Mouse (Mus musculus) erythroblast, embryonic 14.5 days (primary cell): ENCODE measurements around the gene Vmn1r50. TPM values are rescaled to one million over a fixed set of nuclear protein-coding genes. Genes with fewer than 3 reads are reported as not detected.
"Not testable (repeated sequence)": the region's sequence is repeated elsewhere in the genome, so short reads cannot be mapped to it uniquely, and the experiment has no call there.

ENCODE experiments used
- H3K27me3 ChIP-seq: 2 replicates; pipeline ENCODE4 v1.6.1; 2012; ENCODE audit warnings: inconsistent platforms; ENCODE audit not compliant: control insufficient read depth
- H3K36me3 ChIP-seq: 2 replicates; pipeline ENCODE4 v1.6.1; 2012; ENCODE audit warnings: mild to moderate bottlenecking, inconsistent platforms; ENCODE audit not compliant: control insufficient read depth
- H3K4me1 ChIP-seq: 2 replicates; pipeline ENCODE4 v1.6.1; 2012; ENCODE audit warnings: inconsistent platforms; ENCODE audit not compliant: control insufficient read depth
- H3K4me3 ChIP-seq: replicated peaks from 2 replicates; pipeline ENCODE3; 2012; ENCODE audit warnings: moderate library complexity, mild to moderate bottlenecking, inconsistent platforms
- H3K9me3 ChIP-seq: 2 replicates; pipeline ENCODE4 v1.6.1; 2012; ENCODE audit warnings: low read length, inconsistent platforms, mixed read lengths; ENCODE audit not compliant: control insufficient read depth
- GATA1 ChIP-seq: IDR thresholded peaks from 2 replicates; pipeline ENCODE4 v1.6.1; 2012; ENCODE audit warnings: low read length, inconsistent platforms, mixed read lengths
- TAL1 ChIP-seq: IDR thresholded peaks from 3 replicates; pipeline ENCODE4 v1.6.1; 2012; ENCODE audit warnings: low read length, inconsistent platforms, mixed read lengths
- polyA plus RNA-seq: library from polyadenylated mRNA; stranded (reverse); fragments of >175 nt; gene quantifications from 2 replicates; pipeline ENCODE4 v1.2.3, GENCODE M21; 2012

Gene Vmn1r50
- not detected in 2 replicates for polyA plus RNA-seq

DNA sequence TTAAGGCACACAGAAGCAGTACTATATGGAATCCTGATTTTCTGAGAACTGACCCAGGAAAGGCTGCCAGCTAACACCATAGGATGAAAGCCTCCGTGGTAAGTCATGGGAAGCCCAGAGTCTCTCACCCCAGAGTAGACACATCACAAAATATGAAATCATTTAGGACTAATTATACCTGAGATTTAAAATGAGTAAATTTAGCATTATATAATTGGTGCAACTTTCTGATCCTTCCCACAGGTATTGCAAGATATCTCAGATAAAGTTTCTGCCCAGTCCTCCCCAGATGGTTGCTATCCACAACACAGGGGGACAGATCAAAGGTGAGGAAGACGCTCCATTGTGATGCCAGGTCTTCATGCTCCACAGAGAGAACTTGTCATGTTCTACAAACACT is at the start of gene Vmn1r50:
Vmn1r50 (plus strand) TSS at position 301 of the 400 bp plus-strand sequence.
- Histone ChIP-seq H3K9me3 (no peaks in the 10 kb centered on the region; the same call in 1 of the 2 replicates), H3K27me3 (no peaks in the 10 kb centered on the region), H3K4me1 (no peaks in the 10 kb centered on the region), H3K36me3 (no peaks in the 10 kb centered on the region), H3K4me3 (no peak within 1 kb of the TSS)
- no peak for TF ChIP-seq GATA1
- TF ChIP-seq TAL1: no peak

DNA sequence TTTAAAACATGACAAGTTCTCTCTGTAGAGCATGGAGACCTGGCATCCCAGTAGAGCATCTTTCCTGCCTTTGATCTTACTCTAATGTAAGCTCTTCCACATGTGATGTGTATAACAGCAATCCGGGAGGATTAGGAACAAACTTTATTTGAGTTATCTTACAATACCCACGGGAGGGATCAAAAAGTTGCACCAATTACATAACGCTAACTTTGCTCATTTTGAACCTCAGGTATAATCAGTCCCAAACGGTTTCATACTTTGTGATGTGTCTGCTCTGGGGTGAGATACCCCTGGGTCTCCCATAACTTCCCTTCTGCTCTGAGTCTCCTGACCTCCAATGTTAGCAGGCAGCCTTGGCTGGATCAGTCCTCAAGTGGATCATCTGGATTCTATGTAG is 22.8 kb upstream of the Vmn1r50 start, which contains the start of gene Vmn1r49:
Vmn1r49 (minus strand) TSS at position 101 of the 400 bp plus-strand sequence.
- Histone ChIP-seq H3K4me3 (no peak within 1 kb of the TSS), H3K36me3 (no peaks in the 10 kb centered on the region), H3K27me3 (no peaks in the 10 kb centered on the region), H3K4me1 (no peaks in the 10 kb centered on the region), H3K9me3 (peaks cover 11% of the 10 kb centered on the region)
- TF ChIP-seq GATA1: no peak
- TF ChIP-seq TAL1: no peak

DNA sequence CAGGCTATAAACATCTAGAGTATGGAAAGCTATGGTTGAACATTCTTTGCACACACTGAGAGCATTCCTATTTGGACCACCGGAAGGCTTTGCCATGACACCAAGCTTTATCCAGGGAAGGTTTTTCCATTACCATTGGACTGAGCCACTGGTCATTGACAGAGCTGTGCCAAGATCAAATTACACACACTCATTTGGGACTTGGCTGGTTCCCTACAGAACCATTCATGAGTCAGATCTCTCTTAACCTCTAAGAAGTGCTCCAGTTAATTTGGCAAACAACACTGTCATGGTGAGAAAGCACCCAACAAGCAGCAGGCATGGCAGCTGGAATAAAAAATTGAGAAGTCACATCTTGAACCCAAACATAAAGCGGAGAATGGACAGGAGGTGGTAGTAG is 664 bp upstream of the Vmn1r50 start:
- Histone ChIP-seq H3K36me3 (no peaks in the 10 kb centered on the region), H3K4me3 (no peak overlapping the region), H3K27me3 (no peaks in the 10 kb centered on the region), H3K9me3 (peaks cover 2% of the 10 kb centered on the region; the same call in 1 of the 2 replicates), H3K4me1 (no peaks in the 10 kb centered on the region)
- TF ChIP-seq GATA1 (no peak), TAL1 (no peak)

DNA sequence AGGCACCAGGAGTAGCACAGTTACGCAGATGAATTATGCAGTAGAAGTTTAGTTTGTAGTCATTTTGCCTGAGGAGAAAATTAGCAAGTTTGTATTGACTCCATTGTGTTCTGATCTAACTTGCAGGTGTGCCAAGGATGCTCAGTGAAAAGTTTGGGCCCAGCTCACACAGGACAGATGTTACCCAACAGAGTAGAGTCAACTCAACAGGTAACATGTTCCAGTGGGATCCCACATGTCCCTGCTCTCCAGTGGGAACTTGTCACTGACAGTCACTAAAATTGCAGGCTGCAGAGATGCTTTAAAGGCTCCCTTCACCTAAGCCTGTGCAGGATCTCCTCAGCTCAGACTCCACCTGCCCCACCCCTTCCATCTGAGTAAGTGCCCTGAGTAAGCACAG is 21.1 kb downstream of the Vmn1r50 start, which contains the start of gene Vmn1r51:
Vmn1r51 (plus strand) TSS at position 301 of the 400 bp plus-strand sequence.
- not testable (repeated sequence) for H3K36me3 ChIP-seq, H3K9me3 ChIP-seq, H3K27me3 ChIP-seq, H3K4me1 ChIP-seq, H3K4me3 ChIP-seq

Other genes starting within 250 kb of the Vmn1r50 start
- gene Vmn1r42, start 225.0 kb upstream of the Vmn1r50 start, polyA plus RNA-seq: not detected in 2 replicates
- gene Vmn1r43, start 225.0 kb upstream of the Vmn1r50 start, polyA plus RNA-seq: under 0.01 TPM in 1 of 2 replicates, not detected in the other
- gene Vmn1r44, start 217.8 kb upstream of the Vmn1r50 start, polyA plus RNA-seq: not detected in 2 replicates
- not detected in 2 replicates for gene Vmn1r45, start 160.8 kb upstream of the Vmn1r50 start, polyA plus RNA-seq
- under 0.01 TPM in 1 of 2 replicates, not detected in the other for gene Vmn1r46, start 132.1 kb upstream of the Vmn1r50 start, polyA plus RNA-seq
- gene Vmn1r47, start 85.3 kb upstream of the Vmn1r50 start, polyA plus RNA-seq: 0.01 TPM in 1 of 2 replicates, not detected in the other
- not detected in 2 replicates for gene Vmn1r48, start 64.6 kb upstream of the Vmn1r50 start, polyA plus RNA-seq
- gene Vmn1r49, start 22.9 kb upstream of the Vmn1r50 start, polyA plus RNA-seq: 0.01 TPM in 1 of 2 replicates, not detected in the other
- gene Vmn1r51, start 21.2 kb downstream of the Vmn1r50 start, polyA plus RNA-seq: not detected in 2 replicates
- not detected in 2 replicates for gene Vmn1r52, start 73.4 kb downstream of the Vmn1r50 start, polyA plus RNA-seq
- gene V1ra8, start 101.4 kb downstream of the Vmn1r50 start, polyA plus RNA-seq: not detected in 2 replicates
- not detected in 2 replicates for gene Vmn1r53, start 123.0 kb downstream of the Vmn1r50 start, polyA plus RNA-seq
- gene Vmn1r54, start 144.9 kb downstream of the Vmn1r50 start, polyA plus RNA-seq: not detected in 2 replicates
- not detected in 2 replicates for gene BC048671, start 199.8 kb downstream of the Vmn1r50 start, polyA plus RNA-seq
- gene Chst13, start 223.8 kb downstream of the Vmn1r50 start, polyA plus RNA-seq: 0.02 TPM in 1 of 2 replicates, not detected in the other
- gene Uroc1, start 231.9 kb downstream of the Vmn1r50 start, polyA plus RNA-seq: 0.02 TPM in 1 of 2 replicates, not detected in the other